Mouse (Mus musculus) liver, embryonic 12.5 days (tissue): ENCODE data around the gene Sesn1. TPM values are rescaled to one million over a fixed set of nuclear protein-coding genes. Genes with fewer than 3 reads are reported as not detected.

Experiments used
- ATAC-seq: fragments of 200-750 bp; cut with Nextera tagmentation; 2 replicates; pipeline ENCODE4 v1.8.0; 2017; ENCODE audit warnings: moderate number of reproducible peaks, mild to moderate bottlenecking, moderate library complexity
- H3K27ac ChIP-seq: fragments of 300-500 bp; sonication (generic); 2 replicates; pipeline ENCODE4 v1.5.1; 2016; ENCODE audit warnings: mild to moderate bottlenecking
- H3K27me3 ChIP-seq: fragments of 300-500 bp; sonication (generic); replicated peaks from 2 replicates; pipeline ENCODE4 v1.6.1; 2016; ENCODE audit warnings: mild to moderate bottlenecking, moderate library complexity
- H3K36me3 ChIP-seq: fragments of 300-500 bp; sonication (generic); 2 replicates; pipeline ENCODE4 v1.6.1; 2016; ENCODE audit warnings: mild to moderate bottlenecking, moderate library complexity
- H3K4me1 ChIP-seq: fragments of 300-500 bp; sonication (generic); 2 replicates; pipeline ENCODE4 v1.6.1; 2016
- H3K4me2 ChIP-seq: fragments of 300-500 bp; sonication (generic); 2 replicates; pipeline ENCODE4 v1.6.1; 2016; ENCODE audit warnings: mild to moderate bottlenecking, moderate library complexity
- H3K4me3 ChIP-seq: fragments of 300-500 bp; sonication (generic); 2 replicates; pipeline ENCODE4 v1.5.1; 2016; ENCODE audit warnings: mild to moderate bottlenecking, moderate library complexity
- H3K9ac ChIP-seq: fragments of 300-500 bp; sonication (generic); 2 replicates; pipeline ENCODE4 v1.6.1; 2016; ENCODE audit warnings: mild to moderate bottlenecking, moderate library complexity
- H3K9me3 ChIP-seq: fragments of 300-500 bp; sonication (generic); replicated peaks from 2 replicates; pipeline ENCODE4 v1.6.1; 2016; ENCODE audit warnings: mild to moderate bottlenecking, moderate library complexity
- WGBS: fragments of 180-500 bp; shearing (Covaris S2); methylation state at CpG from one replicate; pipeline ENCODE4 v1.1.7; 2016; ENCODE audit not compliant: insufficient replicate concordance; 5-methylcytosine and 5-hydroxymethylcytosine counted together
- polyA plus RNA-seq: library from polyadenylated mRNA; unstranded; fragments of >200 nt; fragmentation: Nextera tagmentation; extraction: Ambion mirVana; gene quantifications from 2 replicates; pipeline ENCODE4 v1.2.1, GENCODE M21; 2016

Sesn1 gene
- polyA plus RNA-seq, 1 experiment from 2014 or later: 22.5 TPM

DNA sequence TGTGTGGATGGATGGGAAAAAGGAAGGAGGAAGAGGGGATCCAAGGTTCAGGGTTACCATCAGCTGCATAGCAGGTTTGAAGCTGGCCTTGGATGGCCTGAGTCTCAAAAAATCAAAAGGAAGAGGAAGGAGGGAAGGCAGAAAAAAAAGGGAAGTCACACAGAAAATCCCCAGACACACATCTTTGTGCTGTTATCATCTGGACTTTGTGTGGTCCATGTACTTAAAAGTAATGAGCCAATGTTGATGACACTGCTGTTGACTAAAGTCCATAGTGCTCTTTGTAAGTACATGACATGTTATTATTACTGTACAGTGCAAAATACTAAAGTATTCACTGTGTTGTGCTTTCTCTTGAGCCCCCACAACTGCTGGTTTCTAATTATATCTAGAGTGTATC, 86.7 kb downstream of the Sesn1 start:
- no peaks in the 10 kb centered on the region for H3K9me3 ChIP-seq
- no peak overlapping the region for H3K27ac ChIP-seq
- no peak overlapping the region for H3K4me3 ChIP-seq
- no peak overlapping the region for H3K9ac ChIP-seq
- H3K4me2 ChIP-seq: no peak overlapping the region
- ATAC-seq: no peak
- no peaks in the 10 kb centered on the region for H3K27me3 ChIP-seq
- peaks cover 53% of the 10 kb centered on the region for H3K36me3 ChIP-seq
- peaks cover 14% of the 10 kb centered on the region; the same call in 1 of the 2 replicates for H3K4me1 ChIP-seq

DNA sequence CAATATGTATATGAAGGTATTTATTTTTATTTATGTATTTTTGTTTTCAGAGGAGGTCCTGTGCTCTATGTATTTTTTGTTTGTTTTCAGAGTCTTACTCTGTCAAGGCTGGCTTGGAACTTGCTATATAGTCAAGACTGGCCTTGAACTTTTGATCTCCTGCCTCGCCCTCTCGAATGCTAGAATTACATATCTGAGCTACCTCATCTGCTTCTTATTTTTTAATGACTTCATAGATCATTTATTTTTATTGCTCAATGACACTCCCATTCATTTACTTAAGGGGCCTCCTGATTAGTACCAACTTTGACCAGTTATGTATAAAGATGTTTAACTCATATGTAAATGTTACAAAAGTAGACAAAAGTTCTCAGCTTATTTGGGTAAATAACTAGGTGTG, 87.1 kb downstream of the Sesn1 start:
- H3K27me3 ChIP-seq: no peaks in the 10 kb centered on the region
- H3K36me3 ChIP-seq: peaks cover 58% of the 10 kb centered on the region
- 85% methylated on average over 2 of the region's 2 CpGs for WGBS
- no peak overlapping the region for H3K4me2 ChIP-seq
- H3K9ac ChIP-seq: no peak overlapping the region
- no peak for ATAC-seq
- H3K4me1 ChIP-seq: peaks cover 14% of the 10 kb centered on the region; the same call in 1 of the 2 replicates
- H3K4me3 ChIP-seq: no peak overlapping the region
- H3K27ac ChIP-seq: no peak overlapping the region
- no peaks in the 10 kb centered on the region for H3K9me3 ChIP-seq

DNA sequence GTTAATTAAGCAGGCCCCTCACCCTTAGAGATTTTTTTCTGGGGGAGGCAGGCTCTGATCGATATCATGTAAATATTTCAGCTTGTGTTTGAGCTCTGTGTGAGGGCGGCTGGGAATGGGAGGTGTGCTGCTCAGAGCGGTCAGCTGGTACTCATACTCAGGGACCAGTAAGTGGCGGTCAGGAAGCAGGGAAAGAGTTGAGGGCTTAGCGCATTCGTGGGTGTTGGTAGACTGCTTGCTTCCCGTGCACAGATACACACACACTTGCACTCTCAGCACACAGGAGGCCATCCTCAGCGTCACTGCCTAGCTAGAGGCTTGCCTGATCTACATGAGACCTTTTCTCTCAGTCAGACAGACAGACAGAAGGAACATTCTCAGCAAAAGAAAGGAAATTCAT, 91.7 kb downstream of the Sesn1 start:
- no peak overlapping the region for H3K27ac ChIP-seq
- no peaks in the 10 kb centered on the region for H3K27me3 ChIP-seq
- no peaks in the 10 kb centered on the region for H3K4me1 ChIP-seq
- no peak for ATAC-seq
- no peaks in the 10 kb centered on the region for H3K9me3 ChIP-seq
- no peak overlapping the region for H3K4me3 ChIP-seq
- peaks cover 87% of the 10 kb centered on the region for H3K36me3 ChIP-seq
- H3K9ac ChIP-seq: no peak overlapping the region
- 83% methylated on average over 8 of the region's 8 CpGs for WGBS
- H3K4me2 ChIP-seq: no peak overlapping the region

DNA sequence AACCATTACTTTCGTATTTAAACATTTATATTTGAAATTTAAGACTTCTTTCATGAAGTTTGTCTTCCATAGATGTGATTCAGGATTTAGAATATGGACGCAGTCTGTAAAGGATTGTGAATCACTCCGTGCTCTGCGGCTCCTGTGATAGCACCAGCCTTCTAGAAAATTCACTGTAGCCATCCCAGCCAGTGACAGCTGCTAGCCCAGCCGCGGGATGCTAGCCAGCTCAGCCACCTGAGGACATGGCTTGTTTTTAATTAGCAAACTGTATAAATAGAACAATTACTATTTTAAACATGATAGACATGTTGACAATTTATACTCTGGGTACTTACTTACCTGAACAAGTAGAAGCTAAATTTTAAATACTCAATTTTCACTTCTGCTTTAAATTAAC, 92.1 kb downstream of the Sesn1 start:
- no peak for ATAC-seq
- Histone ChIP-seq H3K4me1 (no peaks in the 10 kb centered on the region), H3K4me3 (no peak overlapping the region), H3K36me3 (peaks cover 87% of the 10 kb centered on the region), H3K9me3 (no peaks in the 10 kb centered on the region), H3K9ac (no peak overlapping the region), H3K27me3 (no peaks in the 10 kb centered on the region), H3K4me2 (no peak overlapping the region), H3K27ac (no peak overlapping the region)
- 89% methylated on average over 6 of the region's 6 CpGs for WGBS

DNA sequence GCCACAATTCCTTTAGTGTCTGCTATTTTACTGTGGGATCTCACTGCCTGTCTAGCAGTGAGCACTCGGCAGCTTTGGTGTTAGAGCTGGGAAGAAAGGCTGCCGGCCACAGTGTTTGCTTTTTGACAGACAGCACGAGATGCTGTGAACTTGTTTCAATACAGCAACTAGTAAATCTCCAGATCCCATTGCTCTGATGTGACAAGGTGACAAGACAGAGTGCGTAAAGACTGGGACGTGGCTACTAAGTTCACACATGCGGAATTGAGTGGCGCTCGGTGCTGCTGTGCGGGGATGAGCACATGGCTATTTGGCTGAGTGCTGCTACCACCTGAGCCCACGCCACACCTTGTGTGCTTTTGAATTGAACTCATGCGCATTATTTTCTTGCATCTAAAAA, 97.7 kb downstream of the Sesn1 start:
- H3K4me1 ChIP-seq: peaks cover 38% of the 10 kb centered on the region
- no peak for ATAC-seq
- H3K9me3 ChIP-seq: no peaks in the 10 kb centered on the region
- no peaks in the 10 kb centered on the region for H3K27me3 ChIP-seq
- 91% methylated on average over 11 of the region's 11 CpGs for WGBS
- H3K4me2 ChIP-seq: no peak overlapping the region
- no peak overlapping the region for H3K4me3 ChIP-seq
- H3K9ac ChIP-seq: no peak overlapping the region
- peaks cover 65% of the 10 kb centered on the region for H3K36me3 ChIP-seq
- H3K27ac ChIP-seq: no peak overlapping the region

DNA sequence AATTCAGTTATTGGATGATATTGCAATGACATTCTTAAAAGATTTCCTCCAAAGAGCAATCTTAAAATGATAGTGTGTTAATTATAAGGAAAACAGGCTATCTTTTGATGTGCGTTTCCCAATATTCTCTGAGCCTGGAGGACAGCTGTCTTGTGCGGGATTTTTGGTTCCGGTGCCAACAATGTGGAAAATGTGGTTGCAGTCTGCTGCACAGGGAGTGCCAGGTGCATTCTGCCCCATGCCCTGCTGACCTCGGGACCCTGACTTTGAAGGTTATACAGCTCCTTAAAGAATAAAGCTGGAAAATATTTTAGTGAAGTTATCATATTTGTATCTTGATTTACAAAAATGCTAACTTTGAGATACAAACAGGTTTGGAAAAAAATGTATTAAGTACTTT, 98.2 kb downstream of the Sesn1 start:
- no peak overlapping the region for H3K9ac ChIP-seq
- no peak for ATAC-seq
- H3K4me2 ChIP-seq: no peak overlapping the region
- H3K27me3 ChIP-seq: no peaks in the 10 kb centered on the region
- no peak overlapping the region for H3K27ac ChIP-seq
- peaks cover 60% of the 10 kb centered on the region for H3K36me3 ChIP-seq
- no peak overlapping the region for H3K4me3 ChIP-seq
- peaks cover 42% of the 10 kb centered on the region for H3K4me1 ChIP-seq
- 91% methylated on average over 4 of the region's 4 CpGs for WGBS
- no peaks in the 10 kb centered on the region for H3K9me3 ChIP-seq

DNA sequence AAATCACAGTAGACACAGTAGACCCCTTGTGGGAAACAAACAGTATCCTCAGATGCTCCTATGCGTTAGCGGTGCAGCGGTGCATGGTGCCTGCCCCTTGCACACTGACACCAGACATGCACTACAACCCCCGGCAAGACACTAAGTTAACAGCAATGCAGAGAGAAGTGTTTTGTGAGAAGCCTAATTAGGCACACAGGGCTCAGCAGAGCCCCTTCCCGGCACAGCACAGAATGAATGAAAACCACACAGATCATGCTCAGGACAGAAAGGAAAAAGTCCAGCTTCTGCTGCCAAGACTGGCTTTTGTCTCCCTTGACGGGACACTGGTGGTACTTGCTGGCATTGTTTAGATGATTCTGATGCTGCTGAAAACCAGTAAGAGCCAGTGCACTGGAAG, 99.2 kb downstream of the Sesn1 start:
- no peak for ATAC-seq
- peaks cover 51% of the 10 kb centered on the region for H3K4me1 ChIP-seq
- no peak overlapping the region for H3K27ac ChIP-seq

DNA sequence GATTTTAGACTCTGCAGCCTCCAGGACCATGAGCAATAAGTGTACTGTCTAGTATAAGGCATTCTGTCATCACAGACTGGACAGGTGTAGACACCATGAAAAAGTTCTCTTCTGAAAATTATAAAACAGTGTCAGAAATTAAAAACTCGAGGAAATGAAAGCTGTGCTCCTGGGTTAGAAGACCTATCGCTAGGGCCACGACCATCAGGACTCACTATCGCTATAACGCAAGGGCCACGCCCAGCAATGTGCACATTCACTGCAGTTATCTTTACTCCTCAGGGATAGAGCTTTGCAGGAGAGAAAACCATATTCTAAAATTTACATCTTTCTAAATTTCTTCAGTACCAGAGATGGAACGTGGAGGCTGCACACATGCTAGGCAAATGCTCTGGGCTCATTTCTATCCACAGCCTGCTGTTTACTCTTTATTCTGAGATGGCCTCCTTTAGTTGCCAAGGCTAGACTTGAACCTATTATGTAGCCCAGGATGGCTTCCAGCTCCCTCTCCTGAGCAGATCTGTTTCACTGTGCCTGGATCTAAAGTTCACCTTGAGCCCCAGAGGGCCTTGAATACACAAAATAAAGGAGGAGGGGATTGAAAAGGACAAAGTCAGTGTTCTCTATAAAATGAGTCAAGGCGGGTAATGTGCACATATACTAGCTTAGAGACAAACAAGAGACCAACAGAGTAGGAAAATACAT, 102.7 kb downstream of the Sesn1 start:
- Histone ChIP-seq H3K4me1 (peaks cover 61% of the 10 kb centered on the region), H3K36me3 (peaks cover 16% of the 10 kb centered on the region), H3K4me3 (peak overlapping the region; percentile 22; the same call in 1 of the 2 replicates), H3K4me2 (peak overlapping the region; percentile 63), H3K9ac (peak overlapping the region; percentile 45), H3K27ac (peak overlapping the region; percentile 92), H3K27me3 (no peaks in the 10 kb centered on the region), H3K9me3 (no peaks in the 10 kb centered on the region)
- peak; percentile 97 for ATAC-seq
- 40% methylated on average over 8 of the region's 8 CpGs for WGBS

More for the DNA sequence above, 99.2 kb downstream of the Sesn1 start:
- H3K36me3 ChIP-seq: peaks cover 51% of the 10 kb centered on the region
- H3K4me3 ChIP-seq: no peak overlapping the region
- H3K9me3 ChIP-seq: no peaks in the 10 kb centered on the region
- 85% methylated on average over 6 of the region's 6 CpGs for WGBS
- H3K4me2 ChIP-seq: no peak overlapping the region
- H3K27me3 ChIP-seq: no peaks in the 10 kb centered on the region
- H3K9ac ChIP-seq: no peak overlapping the region

DNA sequence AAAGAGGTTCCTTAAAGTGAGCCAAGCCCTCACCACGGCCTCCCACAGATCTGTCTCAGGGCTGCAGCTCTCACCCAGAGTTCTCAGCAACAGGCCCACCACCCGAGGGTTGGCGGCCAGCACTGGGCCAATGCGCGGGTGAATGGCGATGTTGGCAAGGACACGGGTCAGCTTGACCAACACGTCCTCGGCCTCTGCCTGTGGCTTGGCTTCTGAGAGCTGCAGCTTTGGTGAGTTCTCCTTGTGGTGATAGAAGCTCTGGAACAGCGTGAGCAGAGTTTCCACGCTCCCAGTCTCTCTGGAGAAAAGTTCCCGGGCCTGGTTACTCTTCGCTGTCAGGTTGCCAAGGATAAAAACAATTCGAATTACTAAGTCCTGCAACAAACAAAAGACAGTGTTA, 117.0 kb downstream of the Sesn1 start:
- WGBS: 78% methylated on average over 14 of the region's 14 CpGs
- Histone ChIP-seq H3K9ac (no peak overlapping the region), H3K4me3 (no peak overlapping the region), H3K4me2 (no peak overlapping the region), H3K36me3 (no peaks in the 10 kb centered on the region), H3K27me3 (peaks cover 12% of the 10 kb centered on the region; the same call in 1 of the 2 replicates), H3K4me1 (no peaks in the 10 kb centered on the region), H3K27ac (no peak overlapping the region), H3K9me3 (no peaks in the 10 kb centered on the region)
- no peak for ATAC-seq

DNA sequence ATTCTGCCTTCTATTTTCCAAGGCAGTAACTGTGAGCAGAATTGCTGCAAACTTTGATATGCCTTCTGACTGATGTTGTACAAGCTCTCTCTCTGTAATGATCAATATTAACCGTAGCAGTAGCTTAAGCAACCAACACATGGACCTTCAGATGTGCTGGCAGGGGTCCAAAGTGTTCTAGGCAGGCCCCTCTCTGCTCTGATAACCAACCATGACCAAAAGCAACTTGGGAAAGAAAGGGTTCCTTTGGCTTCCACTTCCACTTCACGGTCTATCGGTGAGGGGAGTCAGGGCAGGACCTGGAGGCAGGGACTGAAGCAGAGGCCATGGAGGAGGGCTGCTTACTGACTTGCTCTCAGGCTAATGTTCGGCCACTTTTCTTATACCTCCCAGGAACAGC, 121.2 kb downstream of the Sesn1 start:
- ATAC-seq: no peak
- WGBS: 68% methylated on average over 4 of the region's 4 CpGs
- Histone ChIP-seq H3K4me1 (peaks cover 16% of the 10 kb centered on the region), H3K36me3 (no peaks in the 10 kb centered on the region), H3K9me3 (no peaks in the 10 kb centered on the region), H3K27ac (no peak overlapping the region), H3K4me3 (no peak overlapping the region), H3K4me2 (no peak overlapping the region), H3K9ac (no peak overlapping the region), H3K27me3 (peaks cover 29% of the 10 kb centered on the region)

DNA sequence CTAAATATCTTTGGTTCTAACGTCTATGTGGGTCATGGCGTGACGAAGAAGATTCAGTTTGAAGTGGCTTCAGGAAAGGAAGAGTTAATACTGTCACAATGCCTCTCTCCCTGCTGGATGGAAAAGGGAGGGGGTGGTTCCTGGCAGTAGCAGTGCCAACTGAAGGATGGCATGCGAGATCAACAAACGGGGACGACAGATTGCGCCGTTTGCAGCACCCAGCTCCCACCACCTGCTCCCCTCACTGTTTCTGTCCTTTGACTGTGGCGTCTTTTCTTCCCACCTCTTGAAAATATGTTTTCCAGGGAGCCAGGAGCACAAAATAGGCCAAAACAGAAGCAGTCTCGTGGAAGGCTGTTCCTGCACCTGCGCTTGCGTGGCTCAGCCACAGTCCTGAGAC, 122.2 kb downstream of the Sesn1 start:
- 83% methylated on average over 12 of the region's 12 CpGs for WGBS

DNA sequence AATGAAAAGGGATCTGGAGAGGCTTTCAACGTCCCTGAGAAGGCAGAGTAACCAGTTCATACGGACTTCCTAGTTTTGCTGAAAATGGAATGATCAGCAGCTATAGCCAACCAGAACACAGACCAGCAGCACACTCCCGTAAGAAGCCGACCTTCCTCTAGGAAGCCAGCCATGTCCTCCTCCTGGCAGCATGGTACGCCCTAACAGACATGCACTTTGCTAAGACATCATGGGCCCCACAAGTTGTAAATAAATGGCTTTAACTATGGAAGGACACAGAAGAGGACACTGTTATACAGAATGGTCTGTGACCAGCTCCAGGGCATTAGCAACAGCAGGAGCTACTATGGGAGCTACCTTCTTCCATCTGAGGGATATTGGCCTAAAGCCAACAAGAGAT, 123.2 kb downstream of the Sesn1 start:
- Histone ChIP-seq H3K4me3 (no peak overlapping the region), H3K4me2 (no peak overlapping the region), H3K36me3 (no peaks in the 10 kb centered on the region), H3K9ac (no peak overlapping the region), H3K4me1 (peaks cover 35% of the 10 kb centered on the region), H3K27me3 (peaks cover 29% of the 10 kb centered on the region), H3K27ac (no peak overlapping the region), H3K9me3 (no peaks in the 10 kb centered on the region)
- ATAC-seq: no peak
- WGBS: 71% methylated on average over 5 of the region's 5 CpGs

More for the DNA sequence above, 122.2 kb downstream of the Sesn1 start:
- Histone ChIP-seq H3K4me3 (no peak overlapping the region), H3K4me1 (peaks cover 25% of the 10 kb centered on the region), H3K9ac (no peak overlapping the region), H3K36me3 (no peaks in the 10 kb centered on the region), H3K9me3 (no peaks in the 10 kb centered on the region), H3K27me3 (peaks cover 29% of the 10 kb centered on the region), H3K27ac (no peak overlapping the region), H3K4me2 (no peak overlapping the region)
- no peak for ATAC-seq

DNA sequence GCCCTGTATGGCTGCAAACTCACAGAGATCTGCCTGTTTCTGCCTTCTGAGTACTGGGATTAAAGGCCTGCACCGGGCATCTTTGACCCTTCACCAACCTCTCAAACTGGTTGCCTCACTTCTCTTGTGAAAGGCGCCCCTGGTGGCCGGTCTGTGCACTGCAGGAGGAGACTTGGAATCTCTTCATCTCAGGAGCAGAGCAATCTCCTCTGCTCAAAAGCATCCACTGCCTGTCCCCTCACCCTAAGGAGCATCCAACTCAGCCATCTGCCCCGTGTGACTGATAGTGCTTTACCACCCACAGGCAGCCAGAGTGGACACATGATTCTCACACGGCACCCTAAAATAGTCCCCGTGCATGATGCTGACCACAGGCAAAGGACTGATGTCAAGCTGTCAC, 123.8 kb downstream of the Sesn1 start:
- Histone ChIP-seq H3K9ac (no peak overlapping the region), H3K36me3 (no peaks in the 10 kb centered on the region), H3K4me3 (no peak overlapping the region), H3K27ac (no peak overlapping the region), H3K9me3 (no peaks in the 10 kb centered on the region), H3K4me1 (peaks cover 35% of the 10 kb centered on the region), H3K27me3 (peaks cover 26% of the 10 kb centered on the region), H3K4me2 (no peak overlapping the region)
- no peak for ATAC-seq
- WGBS: 48% methylated on average over 6 of the region's 6 CpGs
